Mouse (Mus musculus) large intestine, adult 2 months (tissue): Measurements from ENCODE around the gene Cacnb1. TPM values are rescaled to one million over a fixed set of nuclear protein-coding genes. Genes with fewer than 3 reads are reported as not detected.

Experiments used
- DNase-seq: peaks from one replicate; pipeline ENCODE4 v3.0.0-alpha.2; 2012; ENCODE audit warnings: low read depth, low spot score
- WGBS: fragments of 180-500 bp; shearing (Covaris S2); methylation state at CpG from one replicate; pipeline ENCODE4 v1.1.7; 2018; 5-methylcytosine and 5-hydroxymethylcytosine counted together
- polyA plus RNA-seq: library from polyadenylated mRNA; depleted of rRNA; stranded (reverse); fragments of >200 nt; gene quantifications from 2 replicates; pipeline ENCODE4 v1.2.3, GENCODE M21; 2012; rRNA removed

The Cacnb1 gene
- 3.9 and 4.1 TPM in 2 replicates for polyA plus RNA-seq

- 3% methylated on average over 52 of the region's 52 CpGs for WGBS
- no peak for DNase-seq
Observed at GRCm38 (mm10) chr11:98022555-98023371, at the start of gene Cacnb1. Gene Cacnb1 (minus strand): TSS chr11:98023034.

DNA sequence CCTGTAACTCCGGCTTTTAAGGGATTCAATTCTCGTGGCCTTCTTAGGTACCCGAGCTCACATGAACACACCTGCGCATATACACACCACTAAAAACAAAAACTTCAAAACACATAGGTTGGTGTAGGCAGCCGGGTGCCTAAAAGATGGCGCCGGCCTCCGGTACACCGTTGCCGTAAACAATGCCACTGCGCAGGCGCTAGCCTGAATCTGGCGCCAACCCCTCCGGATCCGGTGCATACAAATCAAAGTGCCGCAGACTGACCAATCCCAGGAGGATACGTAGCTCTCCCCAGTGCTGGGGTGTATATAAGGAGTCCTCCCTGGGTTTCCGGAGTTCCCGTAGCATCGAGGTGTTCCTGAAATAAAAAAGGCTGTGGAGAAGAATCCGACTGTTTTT is 44.4 kb upstream of the Cacnb1 start:
- DNase-seq = no peak
- 95% methylated on average over 21 of the region's 21 CpGs for WGBS

- DNase-seq = no peak
- WGBS = 84% methylated on average over 12 of the region's 12 CpGs
Observed at GRCm38 (mm10) chr11:98066201-98066600, 43.4 kb upstream of the Cacnb1 start.

- DNase-seq = no peak
- 35% methylated on average over 6 of the region's 6 CpGs for WGBS
Observed at GRCm38 (mm10) chr11:98061904-98062562, 39.2 kb upstream of the Cacnb1 start.

DNA sequence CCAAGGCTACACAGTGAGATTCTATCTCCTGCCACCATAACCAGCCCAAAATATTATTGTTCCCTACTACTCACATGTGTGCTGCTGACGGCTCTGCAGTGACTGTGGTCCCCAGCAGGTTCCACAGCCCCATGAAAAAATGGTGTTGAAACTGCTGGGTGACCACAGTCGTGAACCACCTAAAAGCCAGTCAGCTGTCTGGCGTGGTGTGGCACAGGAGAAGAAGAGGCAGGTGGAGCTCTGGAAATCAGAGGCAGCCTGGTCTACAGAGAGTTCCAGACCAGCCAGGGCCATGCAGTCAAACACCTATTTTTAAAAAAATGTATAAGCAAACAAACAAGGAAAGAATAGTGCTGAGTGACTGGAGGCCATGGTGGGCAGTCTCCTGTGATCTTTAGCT is 38.6 kb upstream of the Cacnb1 start:
- no peak for DNase-seq
- WGBS = 69% methylated on average over 3 of the region's 3 CpGs

DNA sequence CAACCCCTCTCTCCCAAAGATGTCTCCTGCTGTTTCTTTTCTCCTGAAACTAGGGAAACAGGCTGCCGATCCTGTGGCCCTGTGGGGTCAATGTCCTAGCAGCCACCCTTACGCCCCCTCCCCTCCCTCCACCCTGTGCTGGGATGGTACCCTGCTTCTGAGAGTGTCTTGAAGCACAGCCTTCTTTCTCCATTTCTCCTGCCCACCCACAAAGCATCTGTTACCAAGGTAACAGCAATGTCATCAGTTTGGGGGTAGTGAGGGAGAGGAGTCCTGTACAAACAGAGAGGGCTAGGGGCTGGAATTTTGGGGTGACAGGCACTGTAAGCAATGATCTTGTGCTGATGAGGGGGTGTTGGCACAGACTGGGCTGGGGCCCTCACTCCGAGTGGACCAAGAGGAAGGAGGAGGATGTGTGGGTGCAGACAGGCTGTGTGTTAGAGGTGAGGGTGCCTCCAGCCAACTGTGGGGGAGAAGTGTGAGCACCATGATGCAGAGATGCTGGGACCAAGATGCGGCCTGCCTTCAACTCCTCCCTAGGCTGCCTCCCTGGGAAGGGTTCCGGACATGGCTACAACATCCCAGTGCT is 37.4 kb upstream of the Cacnb1 start:
- DNase-seq = no peak

DNA sequence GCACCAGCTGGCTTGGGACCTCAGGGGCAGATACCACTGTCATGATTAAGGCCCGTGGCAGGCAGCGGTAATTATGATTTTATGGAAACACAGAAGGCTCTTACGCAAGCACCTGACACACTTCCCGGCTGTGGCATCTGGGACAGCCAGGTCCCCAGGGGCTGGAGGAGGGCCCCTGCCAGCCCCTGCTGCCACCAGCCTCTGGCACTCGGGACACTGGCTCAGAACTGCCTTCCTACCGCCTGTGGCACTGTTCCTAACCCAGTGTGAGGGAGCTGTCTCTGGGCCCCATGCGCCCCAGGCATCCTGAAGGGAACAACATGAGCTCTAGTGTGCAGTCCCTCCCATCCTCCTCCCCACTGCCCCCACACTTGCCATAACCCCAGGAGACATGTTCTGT is 36.8 kb upstream of the Cacnb1 start:
- WGBS = 42% methylated on average over 7 of the region's 7 CpGs

More for the DNA sequence above, 37.4 kb upstream of the Cacnb1 start:
- 75% methylated on average over 5 of the region's 5 CpGs for WGBS

GRCm38 (mm10) chr11:98057998-98058397 is 35.2 kb upstream of the Cacnb1 start:
- 72% methylated on average over 5 of the region's 5 CpGs for WGBS
- DNase-seq = no peak

More for the DNA sequence above, 36.8 kb upstream of the Cacnb1 start:
- DNase-seq = no peak

DNA sequence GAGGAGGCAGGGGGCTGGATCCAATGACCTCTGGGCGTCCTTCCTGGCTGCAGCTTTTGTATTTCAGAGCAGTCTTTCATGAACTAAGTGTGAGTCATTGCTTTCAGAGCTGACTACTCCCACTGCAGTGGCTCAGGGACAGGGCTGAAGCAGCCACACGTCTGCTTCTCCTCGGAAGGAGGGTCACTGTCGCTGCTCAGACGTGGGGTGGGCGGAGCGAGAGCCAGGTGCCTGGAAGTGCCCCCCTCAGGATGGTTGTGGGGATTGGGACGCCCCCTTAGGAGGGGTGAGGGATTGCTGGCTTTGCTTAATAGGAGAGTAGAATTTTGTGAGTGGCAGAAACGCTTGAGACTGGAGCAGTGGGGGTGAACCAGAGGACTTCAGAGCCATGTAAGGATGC is 34.6 kb upstream of the Cacnb1 start:
- WGBS = 17% methylated on average over 9 of the region's 9 CpGs
- DNase-seq = no peak

- WGBS = 3% methylated on average over 48 of the region's 48 CpGs
- no peak for DNase-seq
Observed at GRCm38 (mm10) chr11:98052989-98053834, 30.4 kb upstream of the Cacnb1 start, which contains the start of gene Stac2. Gene Stac2 (minus strand): TSS chr11:98053462.

GRCm38 (mm10) chr11:98052129-98052988 is 29.5 kb upstream of the Cacnb1 start:
- WGBS = 1% methylated on average over 83 of the region's 83 CpGs
- no peak for DNase-seq

- WGBS = 5% methylated on average over 12 of the region's 12 CpGs
- no peak for DNase-seq
Observed at GRCm38 (mm10) chr11:98051611-98052128, 28.8 kb upstream of the Cacnb1 start.

GRCm38 (mm10) chr11:98050940-98051339 is 28.1 kb upstream of the Cacnb1 start:
- WGBS = no CpG with 5 or more reads among the region's 2 CpGs
- DNase-seq = no peak

- 41% methylated on average over 2 of the region's 2 CpGs for WGBS
- DNase-seq = no peak
Observed at GRCm38 (mm10) chr11:98050520-98050815, 27.6 kb upstream of the Cacnb1 start.

- 45% methylated on average over 14 of the region's 14 CpGs for WGBS
- DNase-seq = no peak
Observed at GRCm38 (mm10) chr11:98049672-98050519, 27.1 kb upstream of the Cacnb1 start.

- DNase-seq = no peak
- 71% methylated on average over 4 of the region's 4 CpGs for WGBS
Observed at GRCm38 (mm10) chr11:98047745-98048144, 24.9 kb upstream of the Cacnb1 start.

GRCm38 (mm10) chr11:98046466-98046865 is 23.6 kb upstream of the Cacnb1 start:
- no peak for DNase-seq
- 64% methylated on average over 1 of the region's 1 CpGs for WGBS

- DNase-seq = no peak
- WGBS = 65% methylated on average over 4 of the region's 4 CpGs
Observed at GRCm38 (mm10) chr11:98045596-98045995, 22.8 kb upstream of the Cacnb1 start.
